Mouse (Mus musculus): ENCODE measurements at regions not wholly inside any gene's neighbourhood (a gene's known extent, or its start where the extent isn't known, plus 50 kb on each side); places are given as distances from the start of the nearest gene placed in this dataset.

GRCm38 (mm10) chr15:60516810-60517209, 336.8 kb downstream of the Fam84b start:
- TF ChIP-seq CTCF (IDR thresholded peaks at IDR 0.05; ENCODE audit: borderline replicate concordance, insufficient read depth, low read length) (no peak), POLR2A (IDR thresholded peaks at IDR 0.05; ENCODE audit: low read depth, low read length) (no peak)
